Mouse (Mus musculus): Measurements from ENCODE around the gene Myo18b. TPM values are rescaled to one million over a fixed set of nuclear protein-coding genes. Genes with fewer than 3 reads are reported as not detected.

Myo18b gene
- total RNA-seq, 2 experiments from 2014 or later, result 242 to 244 TPM

- no peak for DNase-seq
- intact Hi-C loops (cut with DNase I), result no loop called here
Observed at GRCm38 (mm10) chr5:112825091-112825794, 70.9 kb downstream of the Myo18b start.

GRCm38 (mm10) chr5:112824376-112824775 lies 71.8 kb downstream of the Myo18b start:
- DNase-seq, result peak in 1 of 2 experiments; percentile 21

GRCm38 (mm10) chr5:112822426-112822825 lies 73.7 kb downstream of the Myo18b start:
- intact Hi-C loops (cut with DNase I), result no loop called here
- no peak for DNase-seq

More at GRCm38 (mm10) chr5:112824376-112824775, 71.8 kb downstream of the Myo18b start:
- intact Hi-C loops (cut with DNase I), result no loop called here

- DNase-seq, result peak; percentile 20 to 31
- intact Hi-C loops (cut with DNase I), result no loop called here
Observed at GRCm38 (mm10) chr5:112815051-112815450, 81.1 kb downstream of the Myo18b start.

- intact Hi-C loops (cut with DNase I), result no loop called here
- no peak for DNase-seq
Observed at GRCm38 (mm10) chr5:112807629-112808028, 88.5 kb downstream of the Myo18b start.

- DNase-seq, result no peak
- intact Hi-C loops (cut with DNase I), result no loop called here
Observed at GRCm38 (mm10) chr5:112796086-112796485, 100.1 kb downstream of the Myo18b start.

- intact Hi-C loops (cut with DNase I), result no loop called here
- peak; percentile 8 to 12 for DNase-seq
Observed at GRCm38 (mm10) chr5:112791792-112792780, 104.1 kb downstream of the Myo18b start.

- no peak for DNase-seq
- intact Hi-C loops (cut with DNase I), result no loop called here
Observed at GRCm38 (mm10) chr5:112790376-112791111, 105.6 kb downstream of the Myo18b start.

- no peak for DNase-seq
- intact Hi-C loops (cut with DNase I), result no loop called here
Observed at GRCm38 (mm10) chr5:112788441-112788840, 107.7 kb downstream of the Myo18b start.

- intact Hi-C loops (cut with DNase I), result no loop called here
- no peak for DNase-seq
Observed at GRCm38 (mm10) chr5:112786788-112787187, 109.4 kb downstream of the Myo18b start.

- intact Hi-C loops (cut with DNase I), result no loop called here
- DNase-seq, result no peak
Observed at GRCm38 (mm10) chr5:112786031-112786430, 110.1 kb downstream of the Myo18b start.

GRCm38 (mm10) chr5:112781719-112782118 lies 114.4 kb downstream of the Myo18b start:
- intact Hi-C loops (cut with DNase I), result no loop called here
- DNase-seq, result no peak

- intact Hi-C loops (cut with DNase I), result no loop called here
- no peak for DNase-seq
Observed at GRCm38 (mm10) chr5:112781231-112781630, 114.9 kb downstream of the Myo18b start.

- intact Hi-C loops (cut with DNase I), result no loop called here
- DNase-seq, result peak in 1 of 2 experiments; percentile 15
Observed at GRCm38 (mm10) chr5:112780383-112780782, 115.8 kb downstream of the Myo18b start.

GRCm38 (mm10) chr5:112776781-112777405 lies 119.3 kb downstream of the Myo18b start:
- DNase-seq, result no peak
- intact Hi-C loops (cut with DNase I), result no loop called here

- intact Hi-C loops (cut with DNase I), result no loop called here
Observed at GRCm38 (mm10) chr5:112773429-112773828, 122.7 kb downstream of the Myo18b start.

GRCm38 (mm10) chr5:112771376-112771901 lies 124.7 kb downstream of the Myo18b start:
- intact Hi-C loops (cut with DNase I), result no loop called here
- DNase-seq, result peak; percentile 4 to 8

More at GRCm38 (mm10) chr5:112773429-112773828, 122.7 kb downstream of the Myo18b start:
- no peak for DNase-seq

GRCm38 (mm10) chr5:112769721-112770119 lies 126.4 kb downstream of the Myo18b start:
- intact Hi-C loops (cut with DNase I), result no loop called here
- no peak for DNase-seq

- intact Hi-C loops (cut with DNase I), result no loop called here
- no peak for DNase-seq
Observed at GRCm38 (mm10) chr5:112769020-112769720, 127.0 kb downstream of the Myo18b start.
